Mouse (Mus musculus) embryonic facial prominence, embryonic 13.5 days (tissue): ENCODE measurements at regions not wholly inside any gene's neighbourhood (a gene's known extent, or its start where the extent isn't known, plus 50 kb on each side); places are given as distances from the start of the nearest gene placed in this dataset.

Source experiments
- ATAC-seq: fragments of 200-750 bp; cut with Nextera tagmentation; 2 replicates; pipeline ENCODE4 v1.8.0; 2017; ENCODE audit warnings: low read depth; ENCODE audit not compliant: insufficient number of reproducible peaks, insufficient read depth, low FRiP score, low TSS enrichment
- H3K27ac ChIP-seq: fragments of 300-500 bp; sonication (generic); 2 replicates; pipeline ENCODE4 v1.5.1; 2015; ENCODE audit warnings: moderate library complexity, mild to moderate bottlenecking, inconsistent platforms
- H3K27me3 ChIP-seq: fragments of 300-500 bp; sonication (generic); 2 replicates; pipeline ENCODE4 v1.6.1; 2015; ENCODE audit warnings: mild to moderate bottlenecking, inconsistent platforms
- H3K36me3 ChIP-seq: fragments of 300-500 bp; sonication (generic); 2 replicates; pipeline ENCODE4 v1.6.1; 2015; ENCODE audit warnings: mild to moderate bottlenecking, inconsistent platforms
- H3K4me1 ChIP-seq: fragments of 300-500 bp; sonication (generic); 2 replicates; pipeline ENCODE4 v1.6.1; 2015; ENCODE audit warnings: inconsistent platforms
- H3K4me2 ChIP-seq: fragments of 300-500 bp; sonication (generic); 2 replicates; pipeline ENCODE4 v1.6.1; 2015; ENCODE audit warnings: moderate library complexity, mild to moderate bottlenecking, inconsistent platforms
- H3K4me3 ChIP-seq: fragments of 300-500 bp; sonication (generic); 2 replicates; pipeline ENCODE4 v1.5.1; 2015; ENCODE audit warnings: mild to moderate bottlenecking, inconsistent platforms
- H3K9ac ChIP-seq: fragments of 300-500 bp; sonication (generic); 2 replicates; pipeline ENCODE4 v1.6.1; 2015; ENCODE audit warnings: mild to moderate bottlenecking, inconsistent platforms
- H3K9me3 ChIP-seq: fragments of 300-500 bp; sonication (generic); 2 replicates; pipeline ENCODE4 v1.6.1; 2016; ENCODE audit warnings: inconsistent platforms
- WGBS: fragments of 180-500 bp; shearing (Covaris S2); methylation state at CpG from one replicate; pipeline ENCODE4 v1.1.7; 2015; ENCODE audit warnings: mixed read lengths; 5-methylcytosine and 5-hydroxymethylcytosine counted together

DNA sequence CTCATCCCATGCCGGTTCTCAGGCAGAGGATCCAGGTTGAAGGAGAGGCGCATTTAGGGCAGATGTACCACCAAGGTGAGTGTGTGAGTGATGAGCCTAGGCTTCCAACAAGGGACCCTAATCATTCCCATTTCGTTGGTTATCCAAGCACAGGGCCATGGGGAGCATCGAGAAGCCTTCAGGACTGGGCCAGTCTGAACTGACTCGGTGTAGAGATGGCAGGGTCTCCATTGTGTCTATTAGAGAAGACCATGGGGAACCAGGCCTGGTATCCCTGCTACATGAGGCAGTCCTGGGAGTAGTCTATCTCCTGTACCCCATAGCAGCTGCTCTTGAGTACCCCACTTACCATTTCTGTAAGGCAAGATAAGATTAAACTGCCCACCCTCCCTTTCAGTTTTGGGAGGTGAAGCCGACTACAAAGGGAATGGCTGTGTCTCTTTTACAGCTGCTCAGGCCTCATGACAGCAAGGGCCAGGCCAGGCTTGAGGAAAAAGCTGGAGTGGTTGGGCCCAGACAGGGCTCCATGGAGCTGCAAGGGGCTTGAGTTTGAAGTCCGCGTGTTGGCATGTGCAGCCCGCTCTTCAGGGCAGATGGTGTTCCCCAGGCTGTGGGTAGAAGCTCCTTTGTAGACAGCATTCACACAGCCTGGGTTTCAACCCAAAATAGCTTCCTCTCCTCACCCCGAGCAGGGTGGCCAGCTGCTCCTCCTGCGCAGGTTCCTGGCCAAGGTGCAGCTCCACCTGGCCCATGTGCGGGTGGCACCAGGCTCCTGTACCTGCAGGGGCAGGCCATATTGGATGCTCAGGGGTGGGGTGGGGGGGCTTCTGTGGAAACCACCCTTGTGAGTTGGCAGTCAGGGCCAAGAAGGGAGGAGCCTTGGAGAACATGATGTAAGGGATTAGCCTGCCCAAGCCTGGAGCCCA is 52.6 kb upstream of the Klf13 start:
- Histone ChIP-seq H3K9me3 (no peaks in the 10 kb centered on the region), H3K4me3 (no peak overlapping the region), H3K27ac (no peak overlapping the region), H3K9ac (no peak overlapping the region), H3K27me3 (no peaks in the 10 kb centered on the region), H3K4me1 (peaks cover 10% of the 10 kb centered on the region), H3K36me3 (no peaks in the 10 kb centered on the region), H3K4me2 (no peak overlapping the region)
- no peak for ATAC-seq
- WGBS: 90% methylated on average over 12 of the region's 12 CpGs

DNA sequence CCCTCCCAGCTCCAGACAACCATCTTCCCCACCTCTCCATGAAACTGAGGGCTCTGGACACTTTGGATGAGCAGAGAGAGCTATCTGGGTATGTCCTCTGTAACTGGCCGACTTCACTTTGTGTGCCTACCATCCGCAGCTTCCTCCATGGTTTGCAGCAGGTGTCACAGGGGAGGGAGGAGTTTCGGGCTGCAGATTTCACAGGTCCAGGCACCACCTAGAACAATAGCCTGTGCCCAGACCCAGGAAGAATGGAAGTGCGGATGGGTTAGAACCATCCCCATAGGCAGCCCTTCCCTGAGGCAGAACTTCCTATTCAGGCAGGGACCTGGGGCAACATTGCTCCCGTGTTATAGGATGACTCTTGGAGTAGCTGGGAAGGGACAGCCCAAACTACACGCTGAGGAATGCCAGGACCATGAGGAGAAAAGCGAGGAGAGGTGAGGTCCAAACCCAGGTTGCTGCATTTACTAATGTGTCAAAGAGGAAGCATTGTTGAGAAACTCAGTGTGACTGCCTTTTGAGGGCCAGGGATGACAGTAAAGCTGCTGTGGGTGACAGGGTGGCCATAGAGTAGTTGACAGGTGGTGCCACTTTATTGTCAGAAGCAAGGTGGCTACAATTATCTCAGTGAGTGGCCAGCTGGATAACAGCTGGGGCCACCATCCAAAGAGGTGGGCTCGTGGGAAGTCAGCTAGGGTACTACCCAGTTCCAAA is 51.8 kb upstream of the Klf13 start:
- H3K9ac ChIP-seq: no peak overlapping the region
- no peaks in the 10 kb centered on the region for H3K36me3 ChIP-seq
- H3K4me2 ChIP-seq: no peak overlapping the region
- ATAC-seq: no peak
- no peaks in the 10 kb centered on the region for H3K9me3 ChIP-seq
- no peak overlapping the region for H3K27ac ChIP-seq
- H3K4me3 ChIP-seq: no peak overlapping the region
- no peaks in the 10 kb centered on the region for H3K27me3 ChIP-seq
- 76% methylated on average over 8 of the region's 8 CpGs for WGBS
- H3K4me1 ChIP-seq: peaks cover 14% of the 10 kb centered on the region

DNA sequence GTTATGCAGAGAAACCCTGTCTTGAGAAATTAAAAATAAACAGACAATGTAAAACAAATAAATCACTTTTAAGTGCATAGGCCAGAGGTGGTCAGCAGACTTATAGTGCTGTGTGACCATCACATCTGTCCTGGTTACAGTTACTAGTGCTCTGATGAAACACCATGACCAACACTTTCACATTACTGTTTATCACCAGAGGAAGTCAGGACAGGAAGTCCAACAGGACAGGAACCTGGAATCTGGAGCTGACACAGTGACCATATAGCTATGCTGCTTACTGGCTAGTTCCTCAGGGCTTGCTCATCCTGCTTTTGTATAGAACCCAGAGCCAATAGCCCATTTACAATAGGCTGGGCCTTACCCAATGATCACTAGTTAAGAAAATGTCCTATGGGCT is 51.0 kb upstream of the Klf13 start:
- no peak overlapping the region for H3K9ac ChIP-seq
- H3K27me3 ChIP-seq: no peaks in the 10 kb centered on the region
- H3K9me3 ChIP-seq: no peaks in the 10 kb centered on the region
- H3K4me2 ChIP-seq: no peak overlapping the region
- H3K4me1 ChIP-seq: peaks cover 14% of the 10 kb centered on the region
- H3K4me3 ChIP-seq: no peak overlapping the region
- no peak for ATAC-seq
- H3K36me3 ChIP-seq: no peaks in the 10 kb centered on the region
- H3K27ac ChIP-seq: no peak overlapping the region
